Mouse (Mus musculus) splenic B cell, adult 2 months (primary cell): ENCODE results near the gene Nr3c2.

Experiments used
- DNase-seq: peaks from one replicate; pipeline ENCODE4 v3.0.0-alpha.2; 2011; ENCODE audit warnings: low read depth, low spot score
- H3K27me3 ChIP-seq: 2 replicates; pipeline ENCODE4 v1.6.1; 2012; ENCODE audit warnings: mild to moderate bottlenecking, low read length, moderate library complexity, mixed read lengths; ENCODE audit not compliant: control insufficient read depth, poor library complexity, insufficient read depth, severe bottlenecking
- H3K36me3 ChIP-seq: 2 replicates; pipeline ENCODE4 v1.6.1; 2012; ENCODE audit warnings: mild to moderate bottlenecking, low read length, moderate library complexity, mixed read lengths; ENCODE audit not compliant: control insufficient read depth, poor library complexity, insufficient read depth, severe bottlenecking

Nr3c2 gene

DNA sequence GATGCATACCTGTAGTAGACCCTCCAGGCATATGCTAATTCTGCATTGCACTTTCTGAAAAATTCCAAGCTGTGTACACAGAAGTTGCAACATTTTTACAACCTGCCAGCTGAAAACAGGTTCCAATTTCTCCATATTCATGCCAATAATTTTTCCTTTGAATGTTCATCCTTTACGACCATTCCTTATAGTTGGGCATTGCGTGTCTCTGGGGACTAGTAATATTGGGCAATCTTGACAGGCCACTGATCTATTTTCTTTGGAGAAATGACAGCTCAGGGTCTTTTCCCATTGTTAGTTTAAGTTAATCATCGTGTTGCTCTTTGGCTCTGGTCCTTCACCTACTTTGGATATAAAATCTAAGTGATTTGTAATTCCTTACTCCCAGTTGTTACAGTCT is 291.2 kb downstream of the Nr3c2 start:
- no peak for DNase-seq
- H3K27me3 ChIP-seq, result no peaks in the 10 kb centered on the region

DNA sequence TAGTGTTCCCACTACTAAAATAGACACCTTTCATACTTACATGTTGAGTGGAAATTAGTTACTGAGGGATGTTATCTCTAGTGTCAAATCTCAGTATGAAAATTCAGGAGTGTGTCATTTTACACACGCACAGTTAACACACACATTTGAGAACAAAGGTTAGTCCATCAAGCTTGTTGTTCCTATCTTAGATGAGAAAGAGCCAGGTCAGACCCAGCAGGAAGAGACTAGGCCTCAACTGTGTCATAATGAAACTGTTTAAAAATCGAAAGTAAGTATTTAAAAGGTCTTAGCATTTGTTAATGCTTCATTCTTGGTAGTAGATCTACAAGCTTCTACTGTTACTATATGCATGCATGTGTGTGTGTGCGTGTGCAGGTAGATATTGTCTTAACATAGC is 310.1 kb downstream of the Nr3c2 start:
- no peak for DNase-seq
- Histone ChIP-seq H3K27me3 (no peaks in the 10 kb centered on the region), H3K36me3 (no peaks in the 10 kb centered on the region)

More for the DNA sequence above, 291.2 kb downstream of the Nr3c2 start:
- no peaks in the 10 kb centered on the region for H3K36me3 ChIP-seq

DNA sequence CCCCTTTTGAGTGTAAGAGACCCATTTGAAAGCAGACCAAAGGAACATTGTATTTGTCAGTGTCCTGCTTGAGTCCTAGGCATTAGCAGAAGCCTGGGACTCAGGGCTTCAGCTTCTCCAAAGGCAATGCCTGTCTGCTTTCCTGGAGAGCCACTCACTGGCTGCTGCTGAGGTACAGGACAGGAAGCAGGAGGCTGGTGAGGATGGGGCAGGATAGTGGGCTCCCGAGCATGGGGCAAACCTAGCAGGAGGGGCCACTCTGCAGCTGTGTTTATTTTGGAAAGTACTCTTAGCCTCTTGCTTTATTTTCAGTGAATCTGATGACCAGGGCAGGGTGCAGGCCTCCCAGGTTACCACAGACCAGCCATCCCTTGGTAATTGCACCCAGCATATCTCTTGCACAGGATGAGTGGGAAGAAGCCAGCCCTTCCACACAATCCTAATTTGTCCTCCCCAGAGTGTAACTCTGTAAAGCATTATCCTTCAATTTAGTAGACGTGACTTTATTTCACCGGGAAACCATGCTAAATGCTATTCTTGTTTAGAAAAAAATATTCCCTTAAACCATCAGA is 314.7 kb downstream of the Nr3c2 start:
- Histone ChIP-seq H3K36me3 (no peaks in the 10 kb centered on the region), H3K27me3 (no peaks in the 10 kb centered on the region)
- DNase-seq, result no peak

DNA sequence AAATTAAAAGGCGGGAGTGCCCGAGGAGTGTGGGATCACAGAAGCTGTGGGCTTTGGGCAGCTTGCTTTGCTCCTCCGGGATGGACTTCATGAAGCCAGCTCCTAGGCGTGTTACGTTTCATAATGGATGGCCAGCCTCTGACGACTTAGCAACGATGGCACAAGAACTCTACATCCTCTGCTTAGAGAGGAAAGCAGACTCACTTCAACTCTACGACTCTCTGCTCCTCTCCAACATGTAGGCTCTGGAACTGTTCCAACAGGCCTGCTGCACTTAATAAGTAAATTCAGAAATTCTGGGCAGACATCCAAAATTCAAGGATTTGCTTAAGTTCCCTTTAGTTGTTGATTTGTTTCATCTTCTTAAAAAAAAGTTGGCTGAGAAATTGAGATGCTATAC is 315.4 kb downstream of the Nr3c2 start:
- no peak for DNase-seq
- Histone ChIP-seq H3K27me3 (no peaks in the 10 kb centered on the region), H3K36me3 (no peaks in the 10 kb centered on the region)

DNA sequence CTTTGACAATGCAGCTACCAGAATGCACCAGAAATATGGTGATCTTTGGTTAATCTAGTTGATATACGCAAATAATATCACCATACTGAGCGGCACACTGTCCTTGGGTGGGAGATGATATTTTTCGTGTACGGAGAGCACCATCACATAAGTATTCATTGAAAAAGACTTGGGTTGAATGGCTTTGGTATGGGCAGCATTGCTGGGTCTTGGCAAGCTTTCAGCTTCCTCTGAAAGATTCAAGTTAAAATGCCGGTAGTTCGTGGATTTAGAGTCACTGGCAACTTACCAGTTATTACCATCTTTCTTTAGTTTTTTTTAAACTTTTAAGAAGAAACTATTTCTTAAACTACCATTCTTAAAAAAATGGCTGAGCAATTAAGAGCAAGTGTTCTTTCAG is 315.9 kb downstream of the Nr3c2 start:
- DNase-seq, result no peak
- no peaks in the 10 kb centered on the region for H3K27me3 ChIP-seq
- H3K36me3 ChIP-seq, result no peaks in the 10 kb centered on the region

DNA sequence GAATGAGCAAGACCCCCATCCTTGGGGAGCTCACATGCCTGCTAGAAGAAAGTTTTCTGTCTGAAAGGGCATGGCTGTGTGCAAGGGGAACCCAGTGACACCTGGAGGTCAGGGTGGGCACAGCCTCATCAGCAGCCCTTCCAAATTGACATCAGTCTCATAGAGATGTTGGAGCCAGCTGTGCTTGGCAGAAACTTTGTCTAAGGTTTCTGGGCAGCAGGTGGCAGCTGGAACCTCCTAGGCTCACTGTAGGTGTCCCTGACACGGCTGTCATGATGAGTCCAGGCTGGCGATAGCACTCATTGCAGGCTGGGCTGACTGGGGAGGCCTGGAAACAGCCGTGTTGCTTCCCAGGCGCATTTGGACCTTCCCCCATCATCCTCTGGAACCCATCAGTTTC is 323.9 kb downstream of the Nr3c2 start:
- H3K27me3 ChIP-seq, result no peaks in the 10 kb centered on the region
- no peak for DNase-seq

DNA sequence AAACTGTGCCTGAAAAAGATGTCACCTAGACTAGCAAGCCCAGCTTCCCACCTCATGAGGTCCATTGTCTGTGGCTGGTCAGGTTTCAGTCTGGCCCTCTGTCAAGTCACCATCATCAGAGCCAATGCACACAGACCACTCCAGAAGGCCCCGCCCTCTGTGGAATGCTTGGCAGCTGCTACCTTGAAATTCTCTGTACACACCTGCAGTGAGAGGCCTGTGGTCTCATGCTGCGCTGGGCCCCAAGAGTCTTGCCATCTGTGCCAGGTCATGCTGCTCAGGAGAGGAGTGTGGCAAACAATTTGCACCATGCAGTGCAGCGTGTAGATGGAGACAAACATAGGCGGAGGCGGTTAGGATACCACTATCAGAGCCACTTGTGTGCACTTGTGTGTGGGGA is 328.5 kb downstream of the Nr3c2 start:
- Histone ChIP-seq H3K36me3 (no peaks in the 10 kb centered on the region), H3K27me3 (no peaks in the 10 kb centered on the region)
- no peak for DNase-seq

More for the DNA sequence above, 323.9 kb downstream of the Nr3c2 start:
- H3K36me3 ChIP-seq, result no peaks in the 10 kb centered on the region

DNA sequence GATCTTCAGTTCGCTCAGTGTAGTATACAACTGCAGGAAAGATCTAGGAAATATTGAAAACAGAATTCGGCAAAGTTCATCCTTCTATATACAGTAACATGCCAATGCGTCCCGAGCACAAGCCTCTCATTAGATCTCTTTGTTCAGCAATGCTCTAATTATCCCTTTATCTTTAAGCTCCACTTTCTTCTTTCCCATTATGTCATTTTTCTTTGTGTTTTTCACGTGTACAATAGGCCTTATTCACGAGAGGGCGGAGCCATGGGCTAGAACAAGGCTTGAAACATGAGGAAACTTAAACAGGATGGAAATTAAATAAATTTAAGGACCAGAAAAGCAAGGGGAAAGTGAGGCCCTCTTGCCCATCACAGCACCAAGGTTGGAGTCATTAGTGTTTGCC is 329.4 kb downstream of the Nr3c2 start:
- Histone ChIP-seq H3K36me3 (no peaks in the 10 kb centered on the region), H3K27me3 (no peaks in the 10 kb centered on the region)
- no peak for DNase-seq

DNA sequence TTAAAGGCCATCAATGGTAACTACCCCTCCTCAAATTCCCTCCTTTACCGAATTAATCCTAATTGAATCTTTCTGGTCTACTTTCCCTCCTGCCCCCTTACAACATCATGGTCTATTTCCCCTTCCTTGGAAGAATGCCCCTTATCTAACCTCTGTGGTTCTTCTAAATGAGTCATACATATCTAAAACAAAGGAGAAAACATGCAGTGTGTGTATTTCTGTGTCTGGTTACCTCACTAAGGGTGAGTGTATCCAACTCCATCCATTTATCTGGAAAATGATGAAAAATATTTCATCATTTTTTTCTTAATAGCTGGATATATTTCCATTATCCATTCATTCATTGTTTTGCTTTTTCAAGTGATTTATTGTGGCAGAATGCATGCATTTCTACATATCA is 332.0 kb downstream of the Nr3c2 start:
- Histone ChIP-seq H3K36me3 (no peaks in the 10 kb centered on the region), H3K27me3 (no peaks in the 10 kb centered on the region)
- no peak for DNase-seq

DNA sequence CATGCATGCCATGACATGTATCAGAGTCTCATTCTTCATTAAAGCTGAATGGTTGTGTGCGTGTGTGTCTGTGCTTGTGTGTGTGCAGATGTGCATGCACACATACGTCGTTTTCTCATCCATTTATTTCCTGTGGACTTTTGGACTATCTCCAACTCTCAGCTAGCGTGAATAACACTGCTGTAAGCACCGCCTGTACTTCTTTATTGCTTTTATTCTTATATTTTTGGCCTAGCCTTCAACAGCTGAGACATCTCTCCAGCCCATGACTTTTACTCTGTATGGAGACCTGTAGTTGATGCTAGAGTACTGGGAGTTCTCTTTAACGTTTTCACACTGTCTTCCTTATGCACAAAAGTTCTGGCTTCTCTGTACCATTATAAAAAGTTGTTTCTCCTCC is 332.6 kb downstream of the Nr3c2 start:
- no peaks in the 10 kb centered on the region for H3K27me3 ChIP-seq
- no peak for DNase-seq
- H3K36me3 ChIP-seq, result no peaks in the 10 kb centered on the region

DNA sequence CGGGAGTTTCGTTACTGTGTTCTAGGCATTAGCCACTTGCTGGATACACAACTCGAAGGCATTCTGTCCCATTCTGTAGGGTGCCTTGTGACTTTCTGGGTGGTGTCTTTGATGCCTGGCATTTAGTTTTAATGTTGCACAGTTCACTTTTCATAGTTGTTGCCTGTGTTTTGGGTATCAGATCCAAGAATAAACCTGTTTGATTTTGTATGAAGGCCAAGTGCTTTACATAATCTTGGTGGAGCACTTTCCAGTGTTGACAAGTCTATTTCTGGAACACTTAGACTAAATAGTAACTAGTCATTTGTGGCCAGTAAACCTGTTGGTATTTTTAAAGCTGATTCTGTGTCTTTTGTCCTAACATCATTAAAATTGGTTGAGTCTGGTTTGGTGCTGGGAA is 333.2 kb downstream of the Nr3c2 start:
- no peak for DNase-seq
- Histone ChIP-seq H3K36me3 (no peaks in the 10 kb centered on the region), H3K27me3 (no peaks in the 10 kb centered on the region)

DNA sequence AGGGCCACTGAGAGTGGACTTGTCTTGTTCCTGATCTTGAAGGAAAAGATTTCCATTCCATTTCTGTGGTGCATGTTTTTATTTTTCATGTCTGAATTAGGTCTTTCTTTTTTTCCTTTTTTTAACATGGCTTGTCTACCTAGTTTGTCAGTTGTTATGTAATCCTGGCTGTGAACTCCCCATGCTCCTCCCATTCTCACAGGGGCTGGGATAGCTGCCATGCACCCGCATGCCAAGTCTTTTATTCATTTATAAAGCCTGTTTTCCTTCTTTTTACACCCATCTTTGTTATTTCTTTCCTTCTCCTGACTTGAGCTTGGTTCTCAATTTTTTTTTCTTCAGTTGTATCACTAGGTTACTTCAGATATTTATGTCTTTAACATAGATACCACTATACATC is 337.5 kb downstream of the Nr3c2 start:
- H3K27me3 ChIP-seq, result no peaks in the 10 kb centered on the region
- no peaks in the 10 kb centered on the region for H3K36me3 ChIP-seq
- DNase-seq, result no peak

DNA sequence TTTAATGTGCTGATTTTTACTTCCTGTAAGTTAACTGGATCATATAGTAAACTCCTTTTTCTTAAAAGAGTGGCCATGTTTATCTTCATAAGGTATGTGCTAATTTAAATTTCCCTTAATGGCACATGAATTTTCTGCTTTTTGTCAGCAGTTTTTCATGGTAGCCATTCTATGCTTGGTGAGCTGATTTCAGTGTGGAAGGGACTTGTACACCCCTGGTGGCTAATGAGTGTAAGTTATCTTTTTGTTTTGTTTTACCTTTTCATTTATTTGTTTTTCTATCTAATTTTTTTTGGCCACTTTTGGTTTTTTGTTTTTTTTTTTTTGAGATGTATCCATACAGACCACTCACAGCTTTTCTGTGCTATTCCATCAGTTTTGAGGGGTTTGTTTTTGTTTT is 340.2 kb downstream of the Nr3c2 start:
- Histone ChIP-seq H3K36me3 (no peaks in the 10 kb centered on the region), H3K27me3 (no peaks in the 10 kb centered on the region)
- no peak for DNase-seq

DNA sequence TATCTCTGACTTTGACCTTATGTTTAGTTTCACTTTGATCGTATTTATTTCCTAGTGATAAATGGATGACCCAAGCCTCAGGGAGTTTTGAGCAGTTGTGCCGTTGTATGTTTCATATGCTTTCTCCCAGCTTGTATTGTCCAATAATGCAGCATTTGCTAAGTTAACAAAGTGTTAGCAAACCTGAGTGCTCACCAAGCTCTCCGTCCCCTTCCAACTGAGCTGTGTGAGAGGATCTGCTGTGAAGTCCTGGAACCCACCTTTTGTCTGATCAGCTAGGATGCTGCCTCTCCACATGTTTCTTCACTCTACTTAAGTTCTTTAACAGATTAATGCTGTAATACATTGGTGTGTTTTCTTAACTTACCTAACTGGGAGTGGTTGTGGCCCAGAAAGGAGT is 342.1 kb downstream of the Nr3c2 start:
- H3K27me3 ChIP-seq, result no peaks in the 10 kb centered on the region
- no peak for DNase-seq
- H3K36me3 ChIP-seq, result no peaks in the 10 kb centered on the region

DNA sequence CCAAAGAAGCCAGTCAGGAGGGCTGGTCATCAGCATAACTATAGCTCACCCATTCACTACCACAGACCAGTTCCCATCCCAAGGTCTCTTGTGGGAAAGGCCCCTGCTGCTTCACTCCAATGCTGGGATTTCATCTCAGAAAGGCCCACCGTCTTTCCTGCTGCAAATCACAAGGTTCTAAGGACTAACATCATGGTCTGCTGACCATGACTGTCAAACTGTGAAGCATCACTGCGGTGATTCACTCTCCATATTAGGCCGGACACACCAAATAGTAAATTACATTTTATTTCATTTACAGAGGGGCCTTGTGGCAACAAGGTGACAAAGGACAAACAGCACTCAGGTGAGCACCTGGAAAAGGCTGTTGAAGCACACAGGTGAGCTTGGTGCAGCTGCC is 350.9 kb downstream of the Nr3c2 start:
- Histone ChIP-seq H3K36me3 (no peaks in the 10 kb centered on the region), H3K27me3 (no peaks in the 10 kb centered on the region)
- DNase-seq, result no peak

DNA sequence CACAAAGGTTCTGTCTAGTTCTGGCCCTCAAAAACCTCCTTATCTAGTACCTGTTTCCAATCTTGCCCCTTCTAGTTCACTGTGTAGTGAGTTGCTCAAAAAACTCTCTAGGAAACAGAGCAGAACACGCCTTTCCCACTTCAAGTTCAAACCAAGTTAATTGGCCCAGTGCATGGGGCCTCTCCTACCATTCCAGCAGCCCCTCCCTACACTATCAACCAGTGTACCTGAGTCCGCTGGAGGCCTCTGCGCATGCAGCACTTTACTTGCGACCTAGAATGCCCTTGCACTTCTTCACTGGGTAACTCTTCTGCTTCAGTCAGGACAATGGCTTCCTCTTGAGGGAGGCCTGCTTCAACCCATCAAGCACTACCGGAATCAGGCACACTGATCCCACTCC is 351.9 kb downstream of the Nr3c2 start:
- Histone ChIP-seq H3K27me3 (no peaks in the 10 kb centered on the region), H3K36me3 (no peaks in the 10 kb centered on the region)
- no peak for DNase-seq
